Mouse (Mus musculus): ENCODE data around the gene Gsdma. TPM values are rescaled to one million over a fixed set of nuclear protein-coding genes. Genes with fewer than 3 reads are reported as not detected.
A peak's percentile ranks its signal among the peaks of the same experiment; 100 is the strongest.

The Gsdma gene
- total and polyA plus RNA-seq, 3 experiments, result 0.10 TPM; not detected in 2

GRCm38 (mm10) chr11:98694301-98694700, 30.1 kb downstream of the Gsdma start (continued):
- TF ChIP-seq MXI1 (IDR thresholded peaks at IDR 0.05; ENCODE audit: low read depth, low read length), result no peak
- TF ChIP-seq CHD2 (IDR thresholded peaks at IDR 0.05; ENCODE audit: low read length), result no peak

- peaks cover 61 to 73% of the 10 kb centered on the region in 2 experiments for H3K36me3 ChIP-seq (replicated peaks in 1 of 2; ENCODE audit: control insufficient read depth in 1 of 2, insufficient read depth in 1 of 2, low read length in 1 of 2)
- dilution Hi-C loops (cut with MboI; ENCODE audit: extremely low pct_ligation_motif_present, extremely low pct_unique_long_range_greater_than_20kb, low sequenced_read_pairs), result no loop called here
- H3K79me2 ChIP-seq (replicated peaks; ENCODE audit: control insufficient read depth, extremely low read depth, insufficient read depth, poor library complexity, severe bottlenecking), result no peaks in the 10 kb centered on the region
- in situ Hi-C loops (cut with MboI; ENCODE audit: low pct_ligation_motif_present, low pct_unique_long_range_greater_than_20kb, low sequenced_read_pairs), result loop anchor here (5.0 to 10.0 kb wide), 2 partner anchors 92 to 219 kb away; no protein-coding TSS in a partner anchor
- H3K9ac ChIP-seq (ENCODE audit: insufficient read depth, low read depth), result no peak overlapping the region
- H3K27me3 ChIP-seq (replicated peaks), result no peaks in the 10 kb centered on the region
- H3K4me3 ChIP-seq (replicated peaks in 1 of 3; ENCODE audit: low read depth in 2 of 3, low read length in 2 of 3, poor library complexity in 1 of 3), result no peak overlapping the region
- no peak for TF ChIP-seq CTCF (conservative IDR thresholded peaks at IDR 0.05 in 1 of 2, IDR thresholded peaks at IDR 0.05 in 1 of 2; ENCODE audit: low read depth in 2 of 2, low read length in 2 of 2)
- no peak for TF ChIP-seq NRF1 (IDR thresholded peaks at IDR 0.05; ENCODE audit: low read depth, low read length)
- TF ChIP-seq MAX (IDR thresholded peaks at IDR 0.05; ENCODE audit: low read length), result no peak
- TF ChIP-seq TCF12 (IDR thresholded peaks at IDR 0.05; ENCODE audit: low read depth, low read length), result no peak
- no peak for TF ChIP-seq IRF4 (IDR thresholded peaks at IDR 0.05; ENCODE audit: low read depth, low read length)
- no peak for TF ChIP-seq E2F4 (IDR thresholded peaks at IDR 0.05; ENCODE audit: insufficient replicate concordance, low read depth, low read length)
- TF ChIP-seq JUND (conservative IDR thresholded peaks at IDR 0.05; ENCODE audit: low read depth, low read length), result no peak
- TF ChIP-seq ZNF384 (IDR thresholded peaks at IDR 0.05; ENCODE audit: low read depth, low read length), result no peak
- no peak for TF ChIP-seq MAFK (IDR thresholded peaks at IDR 0.05; ENCODE audit: insufficient replicate concordance, low read length)
- TF ChIP-seq USF1 (IDR thresholded peaks at IDR 0.05; ENCODE audit: low read depth, low read length), result no peak
- TF ChIP-seq BHLHE40 (IDR thresholded peaks at IDR 0.05; ENCODE audit: low read depth, low read length), result no peak
- no peak for TF ChIP-seq HCFC1 (IDR thresholded peaks at IDR 0.05; ENCODE audit: low read depth, low read length)
- TF ChIP-seq JUN (IDR thresholded peaks at IDR 0.05; ENCODE audit: insufficient read depth, low read depth, low read length), result no peak
- TF ChIP-seq EP300 (IDR thresholded peaks at IDR 0.05; ENCODE audit: low read length), result no peak
- no peak for TF ChIP-seq SIN3A (IDR thresholded peaks at IDR 0.05; ENCODE audit: low read length)
- no peak for TF ChIP-seq CHD2 (IDR thresholded peaks at IDR 0.05; ENCODE audit: low read length)
- H3K4me1 ChIP-seq (ENCODE audit: control insufficient read depth in 1 of 2, insufficient read depth in 2 of 2), result peaks cover 5 to 26% of the 10 kb centered on the region in 2 experiments; a peak in 3 of 4 replicates
- H3K4me2 ChIP-seq (ENCODE audit: insufficient read depth, low read depth, poor library complexity, severe bottlenecking), result no peak overlapping the region
- DNase-seq (ENCODE audit: extremely low read depth), result no peak
- H3K27ac ChIP-seq (ENCODE audit: insufficient read depth, low read depth), result no peak overlapping the region
- H3K9me3 ChIP-seq (replicated peaks; ENCODE audit: low read length), result no peaks in the 10 kb centered on the region
Observed at GRCm38 (mm10) chr11:98695408-98695807, 31.3 kb downstream of the Gsdma start.

GRCm38 (mm10) chr11:98696454-98697216, 32.5 kb downstream of the Gsdma start:
- no peaks in the 10 kb centered on the region for H3K79me2 ChIP-seq (replicated peaks; ENCODE audit: control insufficient read depth, extremely low read depth, insufficient read depth, poor library complexity, severe bottlenecking)
- H3K4me3 ChIP-seq (replicated peaks in 1 of 3; ENCODE audit: low read depth in 2 of 3, low read length in 2 of 3, poor library complexity in 1 of 3), result no peak overlapping the region
- H3K4me2 ChIP-seq (ENCODE audit: insufficient read depth, low read depth, poor library complexity, severe bottlenecking), result no peak overlapping the region
- no peak overlapping the region for H3K27ac ChIP-seq (ENCODE audit: insufficient read depth, low read depth)
- peaks cover 8 to 34% of the 10 kb centered on the region in 2 experiments; a peak in 3 of 4 replicates for H3K4me1 ChIP-seq (ENCODE audit: control insufficient read depth in 1 of 2, insufficient read depth in 2 of 2)
- TF ChIP-seq MAFK (IDR thresholded peaks at IDR 0.05; ENCODE audit: insufficient replicate concordance, low read length) (no peak), POLR2A (IDR thresholded peaks at IDR 0.05; ENCODE audit: low read depth, low read length) (0 out of 2 replicates have a peak, but pooled peaks have one; percentile 8), POLR2AphosphoS2 (IDR thresholded peaks at IDR 0.05; ENCODE audit: low read depth, low read length) (peak; percentile 71; the same call in 1 of the 2 replicates), SMC3 (IDR thresholded peaks at IDR 0.05; ENCODE audit: low read depth, low read length) (no peak), ZKSCAN1 (IDR thresholded peaks at IDR 0.05; ENCODE audit: borderline replicate concordance, low read depth, low read length) (no peak)
- no peak overlapping the region for H3K9ac ChIP-seq (ENCODE audit: insufficient read depth, low read depth)
- H3K36me3 ChIP-seq (replicated peaks in 1 of 2; ENCODE audit: control insufficient read depth in 1 of 2, insufficient read depth in 1 of 2, low read length in 1 of 2), result peaks cover 48 to 61% of the 10 kb centered on the region in 2 experiments
- no peaks in the 10 kb centered on the region for H3K9me3 ChIP-seq (replicated peaks; ENCODE audit: low read length)
- dilution Hi-C loops (cut with MboI; ENCODE audit: extremely low pct_ligation_motif_present, extremely low pct_unique_long_range_greater_than_20kb, low sequenced_read_pairs) (no loop called here), in situ Hi-C loops (cut with MboI; ENCODE audit: low pct_ligation_motif_present, low pct_unique_long_range_greater_than_20kb, low sequenced_read_pairs) (loop anchor here (5.0 to 10.0 kb wide), 2 partner anchors 91 to 218 kb away; no protein-coding TSS in a partner anchor)
- DNase-seq (ENCODE audit: extremely low read depth), result no peak
- no peaks in the 10 kb centered on the region for H3K27me3 ChIP-seq (replicated peaks)

Data from CH12.LX (cell line).